In the genomic region with DNA sequence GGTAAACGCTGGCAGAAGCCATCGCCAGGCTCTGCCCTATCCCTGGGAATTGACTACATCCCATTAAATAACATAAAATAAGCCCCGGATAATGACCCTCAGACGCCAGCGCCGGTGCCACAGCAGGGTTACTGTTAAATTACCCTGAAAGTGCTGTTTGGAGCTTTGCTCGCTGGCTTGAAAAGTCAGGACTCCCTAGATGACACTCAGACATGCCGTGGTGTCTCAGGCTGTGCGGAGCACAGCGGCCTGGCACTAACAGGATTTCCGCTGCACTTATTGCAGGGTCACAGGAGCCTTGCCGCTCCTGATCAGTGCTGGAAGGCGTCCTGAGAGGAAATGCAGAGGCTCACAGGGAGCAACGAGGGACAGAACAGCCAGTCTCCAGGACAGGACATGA, we compare ENCODE assay signal across 11 mouse cellular contexts.
DNase-seq lines count a peak whose midpoint lies in the region; ATAC-seq lines count a peak whose summit lies in the region.
"Had no signal": no experiment of that assay in that cellular context is flagged by ENCODE, and none has a peak within 500 bp of the region (broad histone marks: within the 10 kb centered on the region; RNA-seq: fewer than 3 reads in every experiment).

No protein-coding gene starts in this region.

- 62% methylated on average over 14 of the region's 14 CpGs for WGBS in hindbrain, embryonic 10.5 days
- WGBS in hindbrain, embryonic 16.5 days = 21% methylated on average over 14 of the region's 14 CpGs
- 11% methylated on average over 14 of the region's 14 CpGs for WGBS in forebrain, embryonic 12.5 days
- WGBS in limb, embryonic 10.5 days = 66% methylated on average over 14 of the region's 14 CpGs

- H3K36me3 ChIP-seq in hindbrain, embryonic 10.5 days = no peaks in the 10 kb centered on the region
- H3K36me3 ChIP-seq in hindbrain, embryonic 16.5 days (ENCODE audit: control insufficient read depth, insufficient read depth, low read length) = no peaks in the 10 kb centered on the region
- no peaks in the 10 kb centered on the region for H3K36me3 ChIP-seq in forebrain, embryonic 12.5 days (replicated peaks)
- H3K36me3 ChIP-seq in limb, embryonic 10.5 days = no peaks in the 10 kb centered on the region
- H3K36me3 ChIP-seq: heart, embryonic 13.5 days; limb, embryonic 13.5 days had no signal

- no peak overlapping the region for H3K4me3 ChIP-seq in hindbrain, embryonic 10.5 days
- no peak overlapping the region for H3K4me3 ChIP-seq in hindbrain, embryonic 16.5 days (ENCODE audit: low read length)
- no peak overlapping the region for H3K4me3 ChIP-seq in forebrain, embryonic 12.5 days (replicated peaks)
- no peak overlapping the region for H3K4me3 ChIP-seq in limb, embryonic 10.5 days
- H3K4me3 ChIP-seq: heart, embryonic 13.5 days; limb, embryonic 13.5 days had no signal

- peaks cover 4% of the 10 kb centered on the region; the same call in 1 of the 2 replicates for H3K9me3 ChIP-seq in hindbrain, embryonic 10.5 days
- no peaks in the 10 kb centered on the region for H3K9me3 ChIP-seq in hindbrain, embryonic 16.5 days (ENCODE audit: control insufficient read depth, low read length)
- no peaks in the 10 kb centered on the region for H3K9me3 ChIP-seq in forebrain, embryonic 12.5 days
- no peaks in the 10 kb centered on the region for H3K9me3 ChIP-seq in limb, embryonic 10.5 days (replicated peaks)

- no peak for ATAC-seq in hindbrain, embryonic 16.5 days
- no peak for ATAC-seq in forebrain, embryonic 12.5 days (ENCODE audit: low FRiP score)
- no peak for ATAC-seq in granulocyte monocyte progenitor cell, adult 5-6 weeks (replicated peaks; ENCODE audit: poor library complexity, severe bottlenecking)
- no peak for ATAC-seq in cerebellum, adult (ENCODE audit: insufficient number of reproducible peaks, low FRiP score, low TSS enrichment)

- peak; percentile 17 for DNase-seq in hindbrain, embryonic 10.5 days (ENCODE audit: low spot score)
- peak; percentile 13 for DNase-seq in R1 (ENCODE audit: low read depth, low spot score)
- DNase-seq in limb, embryonic 10.5 days (ENCODE audit: low spot score) = no peak
- DNase-seq in cerebellum, adult 9-11 months = no peak
- DNase-seq: gastrocnemius, postnatal 25 days had no signal

- H3K27me3 ChIP-seq in hindbrain, embryonic 10.5 days (ENCODE audit: insufficient read depth, poor library complexity, severe bottlenecking) = no peaks in the 10 kb centered on the region
- no peaks in the 10 kb centered on the region for H3K27me3 ChIP-seq in hindbrain, embryonic 16.5 days (replicated peaks; ENCODE audit: control insufficient read depth, insufficient read depth, low read length)
- no peaks in the 10 kb centered on the region for H3K27me3 ChIP-seq in forebrain, embryonic 12.5 days
- no peaks in the 10 kb centered on the region for H3K27me3 ChIP-seq in limb, embryonic 10.5 days (ENCODE audit: low read depth, poor library complexity, severe bottlenecking)

- peak overlapping the region; percentile 46; the same call in 1 of the 2 replicates for H3K27ac ChIP-seq in hindbrain, embryonic 10.5 days
- no peak overlapping the region for H3K27ac ChIP-seq in hindbrain, embryonic 16.5 days (ENCODE audit: low read depth, low read length)
- peak overlapping the region; percentile 38; the same call in 1 of the 2 replicates for H3K27ac ChIP-seq in forebrain, embryonic 12.5 days
- H3K27ac ChIP-seq in limb, embryonic 10.5 days = 0 out of 2 replicates have a peak overlapping the region, but pooled peaks have one; percentile 4
- H3K27ac ChIP-seq: heart, embryonic 13.5 days; limb, embryonic 13.5 days had no signal

- no peak overlapping the region for H3K9ac ChIP-seq in hindbrain, embryonic 16.5 days (ENCODE audit: low read depth, low read length)
- H3K9ac ChIP-seq in forebrain, embryonic 12.5 days = no peak overlapping the region
- H3K9ac ChIP-seq: heart, embryonic 13.5 days; limb, embryonic 13.5 days had no signal

- H3K4me2 ChIP-seq in hindbrain, embryonic 16.5 days (ENCODE audit: low read length) = no peak overlapping the region
- no peak overlapping the region for H3K4me2 ChIP-seq in forebrain, embryonic 12.5 days
- H3K4me2 ChIP-seq: heart, embryonic 13.5 days; limb, embryonic 13.5 days had no signal

- H3K4me1 ChIP-seq in hindbrain, embryonic 10.5 days (replicated peaks) = peaks cover 12% of the 10 kb centered on the region
- peaks cover 5% of the 10 kb centered on the region; the same call in 1 of the 2 replicates for H3K4me1 ChIP-seq in hindbrain, embryonic 16.5 days (ENCODE audit: control insufficient read depth, insufficient read depth, low read depth, low read length)
- peaks cover 12% of the 10 kb centered on the region for H3K4me1 ChIP-seq in forebrain, embryonic 12.5 days
- H3K4me1 ChIP-seq in limb, embryonic 10.5 days = peaks cover 10% of the 10 kb centered on the region
- H3K4me1 ChIP-seq: heart, embryonic 13.5 days had no signal

Comparison
In these comparisons a context has a peak if more than half of its experiments do, and no peak if none do; other contexts are left out.
1. DNase-seq: peak in hindbrain, embryonic 10.5 days (single experiment) and R1 (single experiment); none in limb, embryonic 10.5 days (single experiment) and cerebellum, adult 9-11 months (single experiment).